Mouse (Mus musculus) CH12.LX (cell line): ENCODE results near the gene Suox.

Source experiments
- BHLHE40 ChIP-seq: IDR thresholded peaks from 2 replicates; pipeline ENCODE4 v1.6.1; 2011; ENCODE audit warnings: mild to moderate bottlenecking, low read depth, low read length, improper control_type of control experiment
- CTCF ChIP-seq, 2 experiments: IDR thresholded peaks in 1 of 2; conservative IDR thresholded peaks in 1 of 2; 2 replicates each; pipeline ENCODE4 v1.5.1; 2011 to 2012; ENCODE audit warnings: low read depth in 2 of 2, low read length in 2 of 2, improper control_type of control experiment in 1 of 2, inconsistent platforms in 1 of 2, mild to moderate bottlenecking in 1 of 2, moderate library complexity in 1 of 2
- EP300 ChIP-seq: IDR thresholded peaks from 2 replicates; pipeline ENCODE4 v1.6.1; 2011; ENCODE audit warnings: low read length, improper control_type of control experiment
- ETS1 ChIP-seq: conservative IDR thresholded peaks from 2 replicates; pipeline ENCODE4 v1.6.1; 2012; ENCODE audit warnings: low read depth, mild to moderate bottlenecking, inconsistent platforms, low read length, improper control_type of control experiment, moderate library complexity
- MAFK ChIP-seq: IDR thresholded peaks from 2 replicates; pipeline ENCODE4 v1.6.1; 2011; ENCODE audit warnings: low read length, improper control_type of control experiment; ENCODE audit not compliant: insufficient replicate concordance
- POLR2A ChIP-seq: IDR thresholded peaks from 2 replicates; pipeline ENCODE4 v1.6.1; 2011; ENCODE audit warnings: low read depth, mild to moderate bottlenecking, improper control_type of control experiment, low read length

DNA sequence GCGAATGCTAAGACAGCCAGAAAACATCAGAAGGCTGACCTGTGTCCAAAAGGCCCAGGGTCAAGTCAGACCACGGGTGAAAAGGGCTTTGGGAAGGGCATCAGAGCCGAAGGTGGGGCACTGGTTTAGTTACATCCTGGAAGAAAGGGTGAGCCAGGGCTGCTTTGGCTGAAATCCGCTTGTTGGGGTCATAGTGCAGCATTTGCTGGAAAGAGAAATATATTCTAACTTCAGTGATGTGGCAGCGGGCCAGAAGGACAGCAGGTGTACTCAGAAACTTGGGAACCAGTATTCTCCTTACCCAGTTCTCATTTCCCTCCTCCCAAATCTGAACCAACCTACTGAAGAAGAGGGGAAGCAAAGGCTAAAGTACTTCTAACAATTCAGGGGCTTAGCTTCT lies 25.1 kb upstream of the Suox start:
- TF ChIP-seq ETS1 = no peak
- TF ChIP-seq MAFK = no peak
- TF ChIP-seq EP300 = no peak
- no peak for TF ChIP-seq BHLHE40
- no peak for TF ChIP-seq POLR2A
- no peak for TF ChIP-seq CTCF (conservative IDR thresholded peaks at IDR 0.05 in 1 of 2, IDR thresholded peaks at IDR 0.05 in 1 of 2; ENCODE audit: low read depth in 2 of 2, low read length in 2 of 2)
